Mouse (Mus musculus): ENCODE results near the gene Proz. TPM values are rescaled to one million over a fixed set of nuclear protein-coding genes. Genes with fewer than 3 reads are reported as not detected.

Proz gene
- polyA plus RNA-seq (2014; fragmentation: Illumina TruSeq; extraction: RNeasy Lipid Tissue Mini Kit (QIAGEN cat#74804); ENCODE audit: low read depth, low replicate concordance) = not detected

DNA sequence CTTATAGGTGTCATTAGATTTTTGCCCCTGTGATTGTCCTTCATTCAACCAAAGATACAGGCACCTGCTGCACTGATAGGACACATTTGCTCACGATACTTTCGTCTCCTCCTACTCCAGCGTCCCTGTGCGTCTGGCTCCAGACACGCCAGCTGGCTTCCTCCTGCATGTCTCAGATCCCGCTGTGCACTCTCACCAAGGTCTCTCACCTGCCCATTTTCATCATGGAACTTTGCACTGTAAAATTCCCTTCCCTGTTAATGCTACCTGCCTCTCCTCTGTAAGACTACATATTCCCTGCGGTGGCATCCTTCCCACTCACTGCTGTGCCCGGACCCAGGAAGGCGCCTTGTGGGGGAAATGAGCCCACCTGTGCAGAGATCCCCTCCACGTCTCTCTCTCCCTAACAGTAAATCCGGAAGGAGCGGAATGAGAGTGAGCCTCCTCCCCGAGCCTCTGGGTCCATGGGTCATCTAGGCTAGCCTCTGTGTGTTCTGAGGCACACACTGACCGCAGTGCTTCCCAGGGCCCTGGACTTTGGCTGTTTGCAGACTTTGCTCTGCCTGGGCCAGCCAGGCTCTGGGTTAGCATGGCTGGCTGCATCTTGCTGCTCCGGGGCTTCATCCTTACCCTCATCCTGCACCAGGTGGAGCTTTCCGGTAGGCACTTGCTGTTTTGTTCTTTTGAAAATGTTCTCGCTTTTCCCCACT, at the start of gene Proz:
TSS of gene Proz (plus strand) at position 474 of the 710 bp plus-strand sequence.

DNA sequence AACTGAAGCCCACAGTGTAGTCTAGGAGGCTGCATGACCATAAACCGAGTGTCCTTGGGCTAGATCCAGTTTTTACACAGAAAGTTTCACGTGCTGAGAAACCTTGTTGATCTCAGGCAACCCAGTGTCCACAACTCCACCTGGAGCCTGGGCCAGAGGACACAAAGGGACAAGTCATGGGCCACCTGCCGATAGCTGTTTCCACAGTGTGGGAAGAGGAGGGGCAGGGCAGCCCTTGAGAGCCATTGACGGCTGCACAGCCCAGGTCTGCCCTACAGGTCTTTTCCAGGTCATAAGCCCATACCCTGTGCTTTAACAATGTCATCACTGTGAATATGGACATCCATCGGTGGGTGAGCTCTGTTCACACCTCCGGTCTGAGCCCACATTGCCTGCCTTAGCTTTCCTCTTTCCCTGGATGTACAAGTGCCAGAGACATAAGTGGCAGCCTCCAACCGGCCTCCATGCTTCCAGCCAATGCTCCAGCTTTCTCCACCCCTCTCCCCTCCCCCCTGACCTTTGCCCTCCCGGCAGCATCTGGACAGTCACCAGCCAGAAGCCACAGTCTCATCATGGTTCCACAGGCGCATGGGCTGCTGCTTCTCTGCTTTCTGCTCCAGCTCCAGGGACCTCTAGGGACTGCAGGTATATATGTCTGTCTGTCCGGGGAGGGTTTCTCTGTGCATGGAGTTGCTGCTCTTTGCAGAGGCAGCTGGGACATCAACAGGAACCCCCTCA, 35.1 kb upstream of the Proz start, which contains the start of gene F7:
TSS of gene F7 (plus strand) at position 548 of the 738 bp plus-strand sequence.

GRCm38 (mm10) chr8:13037015-13037414, 23.7 kb upstream of the Proz start, which contains the start of gene F10:
F10 (plus strand) TSS chr8:13037308.

DNA sequence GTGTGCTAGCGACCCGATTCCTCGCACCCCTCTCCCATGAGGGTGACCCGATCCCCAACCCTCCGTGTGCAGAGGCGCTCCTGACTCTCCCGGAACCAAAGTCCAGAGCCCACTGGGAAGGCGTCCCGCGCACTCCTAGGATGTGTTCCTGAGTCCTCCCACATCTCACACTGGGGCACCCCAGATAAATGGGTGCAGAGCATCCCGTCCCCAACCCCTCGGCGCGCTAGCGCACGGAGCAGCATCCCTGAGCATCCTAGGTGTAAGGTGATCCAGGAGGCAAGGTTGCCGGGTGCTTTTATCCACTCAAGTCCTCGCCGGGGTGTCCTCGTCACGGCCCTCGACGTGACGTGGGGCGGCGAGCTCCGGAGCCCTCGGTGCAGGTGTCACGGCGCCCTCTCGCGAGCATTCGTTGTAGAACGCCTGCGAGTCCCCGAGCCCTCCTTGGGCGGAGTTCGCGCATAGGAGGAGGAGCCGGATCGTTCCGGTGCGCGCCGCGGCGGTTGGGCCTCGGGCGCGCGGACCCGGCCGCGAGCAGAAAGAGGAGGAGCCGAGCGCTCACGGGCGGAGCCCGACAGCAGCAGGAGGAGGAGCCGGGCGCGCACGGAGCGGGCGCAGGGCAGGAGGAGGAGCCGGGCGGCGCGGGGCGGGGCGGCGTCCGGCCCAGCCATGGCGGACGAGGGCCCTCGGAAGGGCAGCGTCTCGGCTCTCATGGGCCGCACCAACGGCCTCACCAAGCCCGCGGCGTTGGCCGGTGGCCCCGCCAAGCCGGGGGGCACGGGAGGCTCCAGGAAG, 44.6 kb downstream of the Proz start, which contains the start of the genes Pcid2 and Cul4a:
TSS of gene Pcid2 (minus strand) at position 373 of the 795 bp plus-strand sequence.
TSS of gene Cul4a (plus strand) at position 535 of the 795 bp plus-strand sequence.

Other genes with a start within 250 kb of the Proz start
- gene Mcf2l, start 187.1 kb upstream of the Proz start, polyA plus RNA-seq (2014; fragmentation: Illumina TruSeq; extraction: RNeasy Lipid Tissue Mini Kit (QIAGEN cat#74804); ENCODE audit: low read depth, low replicate concordance) = 8.3 TPM
- not detected for gene F7, start 34.9 kb upstream of the Proz start, polyA plus RNA-seq (2014; fragmentation: Illumina TruSeq; extraction: RNeasy Lipid Tissue Mini Kit (QIAGEN cat#74804); ENCODE audit: low read depth, low replicate concordance)
- gene F10, start 23.6 kb upstream of the Proz start, polyA plus RNA-seq (2014; fragmentation: Illumina TruSeq; extraction: RNeasy Lipid Tissue Mini Kit (QIAGEN cat#74804); ENCODE audit: low read depth, low replicate concordance) = not detected
- 15.9 TPM for gene Pcid2, start 44.5 kb downstream of the Proz start, polyA plus RNA-seq (2014; fragmentation: Illumina TruSeq; extraction: RNeasy Lipid Tissue Mini Kit (QIAGEN cat#74804); ENCODE audit: low read depth, low replicate concordance)
- gene Cul4a, start 44.7 kb downstream of the Proz start, polyA plus RNA-seq (2014; fragmentation: Illumina TruSeq; extraction: RNeasy Lipid Tissue Mini Kit (QIAGEN cat#74804); ENCODE audit: low read depth, low replicate concordance) = 242 TPM
- 580 TPM for gene Lamp1, start 98.2 kb downstream of the Proz start, polyA plus RNA-seq (2014; fragmentation: Illumina TruSeq; extraction: RNeasy Lipid Tissue Mini Kit (QIAGEN cat#74804); ENCODE audit: low read depth, low replicate concordance)
- gene Grtp1, start 139.7 kb downstream of the Proz start, polyA plus RNA-seq (2014; fragmentation: Illumina TruSeq; extraction: RNeasy Lipid Tissue Mini Kit (QIAGEN cat#74804); ENCODE audit: low read depth, low replicate concordance) = 7.3 TPM
- not detected for gene Adprhl1, start 193.2 kb downstream of the Proz start, polyA plus RNA-seq (2014; fragmentation: Illumina TruSeq; extraction: RNeasy Lipid Tissue Mini Kit (QIAGEN cat#74804); ENCODE audit: low read depth, low replicate concordance)
- gene Dcun1d2, start 227.2 kb downstream of the Proz start, polyA plus RNA-seq (2014; fragmentation: Illumina TruSeq; extraction: RNeasy Lipid Tissue Mini Kit (QIAGEN cat#74804); ENCODE audit: low read depth, low replicate concordance) = 24.9 TPM
- 20.1 TPM for gene Tmco3, start 227.3 kb downstream of the Proz start, polyA plus RNA-seq (2014; fragmentation: Illumina TruSeq; extraction: RNeasy Lipid Tissue Mini Kit (QIAGEN cat#74804); ENCODE audit: low read depth, low replicate concordance)

All from adrenal gland, adult 10 weeks (tissue).